Mouse (Mus musculus) forebrain, embryonic 14.5 days (tissue): Measurements from ENCODE around the gene Mtif2. TPM values are rescaled to one million over a fixed set of nuclear protein-coding genes. Genes with fewer than 3 reads are reported as not detected.

Experiments
- ATAC-seq: fragments of 200-750 bp; cut with Nextera tagmentation; 2 replicates; pipeline ENCODE4 v1.8.0; 2017; ENCODE audit warnings: mild to moderate bottlenecking, moderate library complexity
- DNase-seq: peaks from one replicate; pipeline ENCODE4 v3.0.0-alpha.2; 2015; ENCODE audit warnings: low spot score
- H3K27ac ChIP-seq: fragments of 300-500 bp; sonication (generic); 2 replicates; pipeline ENCODE4 v1.5.1; 2014; ENCODE audit warnings: low read depth, mild to moderate bottlenecking, control low read depth, low read length, moderate library complexity
- H3K27me3 ChIP-seq: fragments of 300-500 bp; sonication (generic); replicated peaks from 2 replicates; pipeline ENCODE4 v1.6.1; 2014; ENCODE audit warnings: low read length, control low read depth, mixed read lengths; ENCODE audit not compliant: control insufficient read depth, insufficient read depth
- H3K36me3 ChIP-seq: fragments of 300-500 bp; sonication (generic); 2 replicates; pipeline ENCODE4 v1.6.1; 2014; ENCODE audit warnings: low read length, control low read depth; ENCODE audit not compliant: control insufficient read depth, insufficient read depth
- H3K4me1 ChIP-seq: fragments of 300-500 bp; sonication (generic); 2 replicates; pipeline ENCODE4 v1.6.1; 2014; ENCODE audit warnings: antibody characterized with exemption, low read length, control low read depth; ENCODE audit not compliant: control insufficient read depth, insufficient read depth
- H3K4me2 ChIP-seq: fragments of 300-500 bp; sonication (generic); 2 replicates; pipeline ENCODE4 v1.6.1; 2014; ENCODE audit warnings: mild to moderate bottlenecking, control low read depth, low read length
- H3K4me3 ChIP-seq: fragments of 300-500 bp; sonication (generic); 2 replicates; pipeline ENCODE4 v1.5.1; 2014; ENCODE audit warnings: low read depth, low read length, control low read depth
- H3K9ac ChIP-seq: fragments of 300-500 bp; sonication (generic); 2 replicates; pipeline ENCODE4 v1.6.1; 2014; ENCODE audit warnings: mild to moderate bottlenecking, low read length, control low read depth, moderate library complexity
- H3K9me3 ChIP-seq: fragments of 300-500 bp; sonication (generic); replicated peaks from 2 replicates; pipeline ENCODE4 v1.6.1; 2016; ENCODE audit warnings: low read length, control low read depth, mixed read lengths; ENCODE audit not compliant: control insufficient read depth
- WGBS: fragments of 180-500 bp; shearing (Covaris S2); extraction: QIAGEN DNeasy Blood & Tissue Kit; methylation state at CpG from one replicate; pipeline ENCODE4 v1.1.7; 2014; 5-methylcytosine and 5-hydroxymethylcytosine counted together
- polyA plus RNA-seq: library from polyadenylated mRNA; unstranded; fragments of >200 nt; fragmentation: Nextera tagmentation; extraction: Ambion mirVana; gene quantifications from 2 replicates; pipeline ENCODE4 v1.2.1, GENCODE M21; 2014

The Mtif2 gene
- polyA plus RNA-seq, 1 experiment from 2014 or later: 34.0 TPM

- Histone ChIP-seq H3K9ac (peak overlapping the region; percentile 90), H3K4me2 (peak overlapping the region; percentile 75), H3K4me1 (peaks cover 5% of the 10 kb centered on the region), H3K27ac (no peak overlapping the region), H3K36me3 (peaks cover 28% of the 10 kb centered on the region), H3K4me3 (peak overlapping the region; percentile 76), H3K9me3 (no peaks in the 10 kb centered on the region), H3K27me3 (no peaks in the 10 kb centered on the region)
- DNase-seq: no peak
- no peak for ATAC-seq
- 28% methylated on average over 23 of the region's 23 CpGs for WGBS
Observed at GRCm38 (mm10) chr11:29548504-29549424, 22.6 kb downstream of the Mtif2 start.

GRCm38 (mm10) chr11:29549425-29549778 is 23.2 kb downstream of the Mtif2 start:
- H3K36me3 ChIP-seq: peaks cover 22% of the 10 kb centered on the region
- no peak for ATAC-seq
- DNase-seq: no peak
- no peak overlapping the region for H3K9ac ChIP-seq
- no peak overlapping the region for H3K4me2 ChIP-seq
- H3K27me3 ChIP-seq: no peaks in the 10 kb centered on the region
- 94% methylated on average over 1 of the region's 1 CpGs for WGBS
- H3K4me1 ChIP-seq: peaks cover 5% of the 10 kb centered on the region
- no peak overlapping the region for H3K4me3 ChIP-seq
- no peaks in the 10 kb centered on the region for H3K9me3 ChIP-seq
- no peak overlapping the region for H3K27ac ChIP-seq

GRCm38 (mm10) chr11:29560452-29560851 is 34.2 kb downstream of the Mtif2 start:
- DNase-seq: no peak
- Histone ChIP-seq H3K9me3 (no peaks in the 10 kb centered on the region), H3K9ac (no peak overlapping the region), H3K4me3 (no peak overlapping the region), H3K27me3 (no peaks in the 10 kb centered on the region), H3K4me1 (no peaks in the 10 kb centered on the region), H3K27ac (no peak overlapping the region), H3K4me2 (no peak overlapping the region), H3K36me3 (no peaks in the 10 kb centered on the region)
- WGBS: 91% methylated on average over 9 of the region's 9 CpGs
- ATAC-seq: no peak

- WGBS: 96% methylated on average over 3 of the region's 3 CpGs
- no peak for DNase-seq
Observed at GRCm38 (mm10) chr11:29560990-29561389, 34.8 kb downstream of the Mtif2 start.

GRCm38 (mm10) chr11:29563406-29563805 is 37.2 kb downstream of the Mtif2 start:
- H3K4me1 ChIP-seq: no peaks in the 10 kb centered on the region
- ATAC-seq (no peak), DNase-seq (no peak)
- 97% methylated on average over 2 of the region's 2 CpGs for WGBS
- no peaks in the 10 kb centered on the region for H3K9me3 ChIP-seq
- H3K36me3 ChIP-seq: no peaks in the 10 kb centered on the region
- H3K27me3 ChIP-seq: no peaks in the 10 kb centered on the region
- H3K4me3 ChIP-seq: no peak overlapping the region
- H3K9ac ChIP-seq: no peak overlapping the region
- H3K27ac ChIP-seq: no peak overlapping the region
- H3K4me2 ChIP-seq: no peak overlapping the region

More at GRCm38 (mm10) chr11:29560990-29561389, 34.8 kb downstream of the Mtif2 start:
- no peaks in the 10 kb centered on the region for H3K27me3 ChIP-seq
- no peak overlapping the region for H3K9ac ChIP-seq
- H3K4me1 ChIP-seq: no peaks in the 10 kb centered on the region
- no peak overlapping the region for H3K27ac ChIP-seq
- H3K36me3 ChIP-seq: no peaks in the 10 kb centered on the region
- H3K4me3 ChIP-seq: no peak overlapping the region
- no peak overlapping the region for H3K4me2 ChIP-seq
- ATAC-seq: no peak
- H3K9me3 ChIP-seq: no peaks in the 10 kb centered on the region

GRCm38 (mm10) chr11:29571536-29571935 is 45.3 kb downstream of the Mtif2 start:
- ATAC-seq: no peak
- no peaks in the 10 kb centered on the region for H3K9me3 ChIP-seq
- no peaks in the 10 kb centered on the region for H3K27me3 ChIP-seq
- no peak overlapping the region for H3K9ac ChIP-seq
- no peak overlapping the region for H3K4me2 ChIP-seq
- no peak overlapping the region for H3K4me3 ChIP-seq
- no peaks in the 10 kb centered on the region for H3K4me1 ChIP-seq
- WGBS: 85% methylated on average over 3 of the region's 3 CpGs
- H3K36me3 ChIP-seq: no peaks in the 10 kb centered on the region
- no peak overlapping the region for H3K27ac ChIP-seq
- no peak for DNase-seq

- H3K4me1 ChIP-seq: no peaks in the 10 kb centered on the region
- H3K27ac ChIP-seq: no peak overlapping the region
- no peaks in the 10 kb centered on the region for H3K36me3 ChIP-seq
- H3K9ac ChIP-seq: no peak overlapping the region
- H3K4me3 ChIP-seq: no peak overlapping the region
- H3K27me3 ChIP-seq: no peaks in the 10 kb centered on the region
- H3K4me2 ChIP-seq: no peak overlapping the region
- DNase-seq: no peak
- H3K9me3 ChIP-seq: no peaks in the 10 kb centered on the region
- WGBS: 75% methylated on average over 2 of the region's 2 CpGs
- ATAC-seq: no peak
Observed at GRCm38 (mm10) chr11:29572656-29573055, 46.4 kb downstream of the Mtif2 start.

- no peaks in the 10 kb centered on the region for H3K36me3 ChIP-seq
- no peak for ATAC-seq
- no peak overlapping the region for H3K9ac ChIP-seq
- H3K4me2 ChIP-seq: no peak overlapping the region
- H3K4me1 ChIP-seq: no peaks in the 10 kb centered on the region
- H3K27me3 ChIP-seq: no peaks in the 10 kb centered on the region
- H3K4me3 ChIP-seq: no peak overlapping the region
- no peak for DNase-seq
- H3K9me3 ChIP-seq: no peaks in the 10 kb centered on the region
- H3K27ac ChIP-seq: no peak overlapping the region
Observed at GRCm38 (mm10) chr11:29579610-29580009, 53.4 kb downstream of the Mtif2 start.
